Mouse (Mus musculus) embryonic facial prominence, embryonic 13.5 days (tissue): ENCODE data around the gene Ccdc66. TPM values are rescaled to one million over a fixed set of nuclear protein-coding genes. Genes with fewer than 3 reads are reported as not detected.

Experiments
- ATAC-seq: fragments of 200-750 bp; cut with Nextera tagmentation; 2 replicates; pipeline ENCODE4 v1.8.0; 2017; ENCODE audit warnings: low read depth; ENCODE audit not compliant: insufficient number of reproducible peaks, insufficient read depth, low FRiP score, low TSS enrichment
- H3K27ac ChIP-seq: fragments of 300-500 bp; sonication (generic); 2 replicates; pipeline ENCODE4 v1.5.1; 2015; ENCODE audit warnings: moderate library complexity, mild to moderate bottlenecking, inconsistent platforms
- H3K27me3 ChIP-seq: fragments of 300-500 bp; sonication (generic); 2 replicates; pipeline ENCODE4 v1.6.1; 2015; ENCODE audit warnings: mild to moderate bottlenecking, inconsistent platforms
- H3K36me3 ChIP-seq: fragments of 300-500 bp; sonication (generic); 2 replicates; pipeline ENCODE4 v1.6.1; 2015; ENCODE audit warnings: mild to moderate bottlenecking, inconsistent platforms
- H3K4me1 ChIP-seq: fragments of 300-500 bp; sonication (generic); 2 replicates; pipeline ENCODE4 v1.6.1; 2015; ENCODE audit warnings: inconsistent platforms
- H3K4me2 ChIP-seq: fragments of 300-500 bp; sonication (generic); 2 replicates; pipeline ENCODE4 v1.6.1; 2015; ENCODE audit warnings: moderate library complexity, mild to moderate bottlenecking, inconsistent platforms
- H3K4me3 ChIP-seq: fragments of 300-500 bp; sonication (generic); 2 replicates; pipeline ENCODE4 v1.5.1; 2015; ENCODE audit warnings: mild to moderate bottlenecking, inconsistent platforms
- H3K9ac ChIP-seq: fragments of 300-500 bp; sonication (generic); 2 replicates; pipeline ENCODE4 v1.6.1; 2015; ENCODE audit warnings: mild to moderate bottlenecking, inconsistent platforms
- H3K9me3 ChIP-seq: fragments of 300-500 bp; sonication (generic); 2 replicates; pipeline ENCODE4 v1.6.1; 2016; ENCODE audit warnings: inconsistent platforms
- WGBS: fragments of 180-500 bp; shearing (Covaris S2); methylation state at CpG from one replicate; pipeline ENCODE4 v1.1.7; 2015; ENCODE audit warnings: mixed read lengths; 5-methylcytosine and 5-hydroxymethylcytosine counted together
- polyA plus RNA-seq: library from polyadenylated mRNA; unstranded; fragments of >200 nt; fragmentation: Nextera tagmentation; extraction: Ambion mirVana; gene quantifications from 2 replicates; pipeline ENCODE4 v1.2.1, GENCODE M21; 2015

Gene Ccdc66
- polyA plus RNA-seq, 1 experiment from 2014 or later: 15.4 TPM

- 85% methylated on average over 3 of the region's 3 CpGs for WGBS
- no peak for ATAC-seq
- H3K4me2 ChIP-seq: no peak overlapping the region
- H3K27ac ChIP-seq: no peak overlapping the region
- H3K27me3 ChIP-seq: no peaks in the 10 kb centered on the region
- H3K4me3 ChIP-seq: no peak overlapping the region
- H3K9ac ChIP-seq: no peak overlapping the region
- H3K4me1 ChIP-seq: no peaks in the 10 kb centered on the region
- H3K36me3 ChIP-seq: peaks cover 33% of the 10 kb centered on the region
- H3K9me3 ChIP-seq: no peaks in the 10 kb centered on the region
Observed at GRCm38 (mm10) chr14:27436826-27437225, 71.4 kb downstream of the Ccdc66 start.

GRCm38 (mm10) chr14:27436116-27436515 lies 72.1 kb downstream of the Ccdc66 start:
- H3K27ac ChIP-seq: no peak overlapping the region
- H3K27me3 ChIP-seq: no peaks in the 10 kb centered on the region
- no peaks in the 10 kb centered on the region for H3K9me3 ChIP-seq
- WGBS: 91% methylated on average over 1 of the region's 1 CpGs
- H3K4me1 ChIP-seq: no peaks in the 10 kb centered on the region
- H3K4me2 ChIP-seq: no peak overlapping the region
- H3K4me3 ChIP-seq: no peak overlapping the region
- ATAC-seq: no peak
- no peak overlapping the region for H3K9ac ChIP-seq
- peaks cover 38% of the 10 kb centered on the region for H3K36me3 ChIP-seq

DNA sequence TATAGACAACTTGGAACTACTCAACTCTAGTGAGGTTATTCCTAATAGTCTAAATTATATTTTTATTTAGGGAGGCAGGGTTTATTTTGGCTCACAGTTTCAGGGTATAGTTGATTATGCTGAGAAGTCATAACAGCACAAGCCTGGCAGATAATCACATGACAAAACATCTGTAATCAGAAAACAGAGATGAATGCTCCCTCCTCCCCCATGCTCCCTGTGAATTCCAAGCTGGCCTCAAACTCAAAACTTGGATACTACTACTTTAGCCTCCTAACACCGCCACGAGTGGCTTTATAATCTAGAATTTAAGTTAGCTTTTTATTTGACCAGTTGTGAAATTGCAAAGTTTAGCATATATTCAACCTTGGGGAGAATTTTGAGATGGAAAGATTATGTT lies 76.2 kb downstream of the Ccdc66 start:
- Histone ChIP-seq H3K4me3 (no peak overlapping the region), H3K4me2 (no peak overlapping the region), H3K27me3 (no peaks in the 10 kb centered on the region), H3K27ac (no peak overlapping the region), H3K4me1 (0 out of 2 replicates have a peak, but pooled peaks cover 3% of the 10 kb centered on the region), H3K9ac (no peak overlapping the region), H3K9me3 (peaks cover 12% of the 10 kb centered on the region), H3K36me3 (peaks cover 54% of the 10 kb centered on the region)
- no peak for ATAC-seq
- WGBS: 93% methylated on average over 2 of the region's 2 CpGs

Other genes with a start within 250 kb of the Ccdc66 start
- gene Fam208a, start 79.6 kb downstream of the Ccdc66 start, polyA plus RNA-seq: 17.1 and 20.5 TPM in 2 replicates
- 13.7 and 14.9 TPM in 2 replicates for gene Erc2, start 114.0 kb upstream of the Ccdc66 start, polyA plus RNA-seq